Mouse (Mus musculus): ENCODE data around the gene Hmgn1.

- TF ChIP-seq GATA1 (IDR thresholded peaks at IDR 0.05; ENCODE audit: low read length), result no peak
- TF ChIP-seq TAL1 (IDR thresholded peaks at IDR 0.05; ENCODE audit: low read length), result no peak
Observed at GRCm38 (mm10) chr16:96148834-96149233, 21.3 kb upstream of the Hmgn1 start.
